Mouse (Mus musculus): Measurements from ENCODE around the gene Hormad1.

DNA sequence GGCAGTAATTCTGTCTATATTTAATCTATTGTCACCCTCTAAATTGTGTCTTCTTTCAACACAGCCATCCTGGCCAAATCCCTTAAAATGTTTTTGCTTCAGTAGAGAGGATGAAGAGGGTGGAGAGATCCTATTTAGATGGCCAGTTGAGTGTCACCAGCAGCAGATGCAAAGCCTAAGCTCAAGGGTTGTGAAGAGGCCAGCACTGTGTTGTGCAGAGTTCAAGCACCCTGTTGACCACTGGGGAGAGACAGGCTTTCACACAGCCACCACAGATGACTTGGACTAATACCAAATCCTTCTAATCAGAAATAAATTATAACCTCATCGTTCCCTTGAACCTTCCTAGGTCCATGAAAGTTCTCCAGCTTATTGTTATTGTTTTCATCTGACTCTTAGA is 59.0 kb downstream of the Hormad1 start:
- no peak for TF ChIP-seq POLR2A (IDR thresholded peaks at IDR 0.05; ENCODE audit: extremely low read depth, insufficient read depth, low read length)
- no peak for TF ChIP-seq CTCF (IDR thresholded peaks at IDR 0.05; ENCODE audit: low read depth, low read length)

All from liver, adult 2 months (tissue).